Mouse (Mus musculus) cortical plate, adult 2 months (tissue): ENCODE measurements around the gene Spdye4c.

Experiments used
- CTCF ChIP-seq: fragments of 200-500 bp; IDR thresholded peaks from 2 replicates; pipeline ENCODE4 v1.5.1; 2011; ENCODE audit warnings: mild to moderate bottlenecking, control low read depth, low read length; ENCODE audit not compliant: insufficient read depth; ENCODE audit errors: extremely low read depth
- POLR2A ChIP-seq: fragments of 200-500 bp; IDR thresholded peaks from 2 replicates; pipeline ENCODE4 v1.6.1; 2011; ENCODE audit warnings: mild to moderate bottlenecking, low read length, control low read depth; ENCODE audit not compliant: insufficient read depth; ENCODE audit errors: extremely low read depth

DNA sequence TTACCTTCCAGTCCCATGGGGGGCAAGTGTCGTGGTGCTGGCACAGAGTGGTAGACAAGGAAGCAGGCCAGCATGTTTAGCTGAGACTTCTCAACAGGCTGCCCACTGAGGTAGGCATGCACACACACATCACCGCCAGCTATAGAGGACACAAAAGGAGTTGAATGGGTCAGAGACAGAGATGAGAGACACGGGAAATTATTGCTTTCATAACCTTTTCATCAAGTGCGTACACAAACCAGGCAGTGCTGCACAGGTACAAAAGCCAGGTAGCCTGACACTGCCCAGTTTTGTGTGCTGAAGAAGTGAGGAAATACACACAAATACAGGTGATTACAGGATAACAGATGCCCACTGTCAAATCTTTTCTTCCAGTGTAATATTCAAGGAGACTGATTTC, 24.4 kb downstream of the Spdye4c start:
- TF ChIP-seq CTCF (no peak), POLR2A (no peak)
